Mouse (Mus musculus) intestine, postnatal 0 days (tissue): ENCODE results near the gene Mapkap1. TPM values are rescaled to one million over a fixed set of nuclear protein-coding genes. Genes with fewer than 3 reads are reported as not detected.

ENCODE experiments used
- ATAC-seq: fragments of 200-750 bp; cut with Nextera tagmentation; 2 replicates; pipeline ENCODE4 v1.8.0; 2017; ENCODE audit warnings: mild to moderate bottlenecking, moderate TSS enrichment, moderate library complexity
- H3K27ac ChIP-seq: fragments of 300-500 bp; sonication (generic); 2 replicates; pipeline ENCODE4 v1.5.1; 2014; ENCODE audit warnings: mild to moderate bottlenecking, low read depth, low read length, moderate library complexity
- H3K27me3 ChIP-seq: fragments of 300-500 bp; sonication (generic); replicated peaks from 2 replicates; pipeline ENCODE4 v1.6.1; 2014; ENCODE audit warnings: low read length, mixed read lengths; ENCODE audit not compliant: control insufficient read depth, insufficient read depth
- H3K36me3 ChIP-seq: fragments of 300-500 bp; sonication (generic); 2 replicates; pipeline ENCODE4 v1.6.1; 2014; ENCODE audit warnings: mild to moderate bottlenecking, moderate library complexity; ENCODE audit not compliant: control insufficient read depth, insufficient read depth
- H3K4me1 ChIP-seq: fragments of 300-500 bp; sonication (generic); replicated peaks from 2 replicates; pipeline ENCODE4 v1.6.1; 2014; ENCODE audit warnings: antibody characterized with exemption, low read length, mixed read lengths; ENCODE audit not compliant: control insufficient read depth, insufficient read depth
- H3K4me2 ChIP-seq: fragments of 300-500 bp; sonication (generic); replicated peaks from 2 replicates; pipeline ENCODE4 v1.6.1; 2014; ENCODE audit warnings: low read depth, mild to moderate bottlenecking, moderate library complexity
- H3K4me3 ChIP-seq: fragments of 300-500 bp; sonication (generic); 2 replicates; pipeline ENCODE4 v1.5.1; 2014; ENCODE audit warnings: low read depth, low read length
- H3K9ac ChIP-seq: fragments of 300-500 bp; sonication (generic); 2 replicates; pipeline ENCODE4 v1.6.1; 2014; ENCODE audit warnings: mild to moderate bottlenecking, low read depth, low read length
- H3K9me3 ChIP-seq: fragments of 300-500 bp; sonication (generic); 2 replicates; pipeline ENCODE4 v1.6.1; 2016; ENCODE audit warnings: mixed run types; ENCODE audit not compliant: control insufficient read depth
- CTCF ChIP-seq: sonication (generic); IDR thresholded peaks from 2 replicates; pipeline ENCODE4 v1.5.1; 2016; ENCODE audit warnings: low read depth, mild to moderate bottlenecking, control low read depth, antibody characterized with exemption, moderate library complexity
- WGBS: fragments of 180-500 bp; shearing (Covaris S2); extraction: QIAGEN DNeasy Blood & Tissue Kit; methylation state at CpG from one replicate; pipeline ENCODE4 v1.1.7; 2014; 5-methylcytosine and 5-hydroxymethylcytosine counted together
- polyA plus RNA-seq: library from polyadenylated mRNA; unstranded; fragments of >200 nt; fragmentation: Nextera tagmentation; extraction: Ambion mirVana; gene quantifications from 2 replicates; pipeline ENCODE4 v1.2.1, GENCODE M21; 2015

Mapkap1 gene
- polyA plus RNA-seq, 1 experiment from 2014 or later = 73.0 TPM

DNA sequence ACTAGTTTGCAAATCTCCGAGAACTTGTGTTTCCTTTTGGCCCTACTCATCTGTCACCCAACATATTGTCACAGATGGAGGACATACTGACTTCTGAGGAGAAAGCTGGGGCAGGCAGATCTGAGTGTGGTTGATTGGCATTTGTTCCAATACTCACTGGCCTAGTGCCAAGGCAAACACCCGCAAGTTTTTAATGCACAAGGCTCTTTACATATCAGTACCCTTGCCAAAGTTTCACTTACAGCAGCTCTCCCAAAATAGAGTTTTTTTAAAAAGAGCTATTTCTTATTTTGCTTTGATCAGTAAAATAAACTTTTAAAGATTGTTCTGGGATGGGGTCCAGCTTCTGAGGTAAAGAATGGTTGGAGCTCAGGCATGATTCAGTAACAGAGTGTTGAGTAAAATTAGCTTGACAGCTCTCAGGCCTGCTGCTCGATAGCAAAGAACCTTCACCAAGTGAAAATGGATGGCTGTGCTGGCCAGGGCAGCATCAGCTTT lies 125.3 kb downstream of the Mapkap1 start:
- Histone ChIP-seq H3K27me3 (no peaks in the 10 kb centered on the region), H3K4me1 (no peaks in the 10 kb centered on the region), H3K27ac (no peak overlapping the region), H3K4me3 (no peak overlapping the region), H3K9ac (no peak overlapping the region), H3K36me3 (peaks cover 4% of the 10 kb centered on the region; the same call in 1 of the 2 replicates), H3K9me3 (no peaks in the 10 kb centered on the region), H3K4me2 (no peak overlapping the region)
- ATAC-seq = no peak
- 58% methylated on average over 3 of the region's 3 CpGs for whole genome bisulfite sequencing
- no peak for TF ChIP-seq CTCF

GRCm38 (mm10) chr2:34532394-34532793 lies 125.8 kb downstream of the Mapkap1 start:
- no peak for TF ChIP-seq CTCF
- H3K4me2 ChIP-seq = no peak overlapping the region
- H3K9me3 ChIP-seq = no peaks in the 10 kb centered on the region
- no peaks in the 10 kb centered on the region for H3K4me1 ChIP-seq
- WGBS = 83% methylated on average over 1 of the region's 1 CpGs
- ATAC-seq = no peak
- H3K9ac ChIP-seq = no peak overlapping the region
- H3K27ac ChIP-seq = no peak overlapping the region
- no peak overlapping the region for H3K4me3 ChIP-seq
- H3K36me3 ChIP-seq = peaks cover 4% of the 10 kb centered on the region; the same call in 1 of the 2 replicates
- no peaks in the 10 kb centered on the region for H3K27me3 ChIP-seq

DNA sequence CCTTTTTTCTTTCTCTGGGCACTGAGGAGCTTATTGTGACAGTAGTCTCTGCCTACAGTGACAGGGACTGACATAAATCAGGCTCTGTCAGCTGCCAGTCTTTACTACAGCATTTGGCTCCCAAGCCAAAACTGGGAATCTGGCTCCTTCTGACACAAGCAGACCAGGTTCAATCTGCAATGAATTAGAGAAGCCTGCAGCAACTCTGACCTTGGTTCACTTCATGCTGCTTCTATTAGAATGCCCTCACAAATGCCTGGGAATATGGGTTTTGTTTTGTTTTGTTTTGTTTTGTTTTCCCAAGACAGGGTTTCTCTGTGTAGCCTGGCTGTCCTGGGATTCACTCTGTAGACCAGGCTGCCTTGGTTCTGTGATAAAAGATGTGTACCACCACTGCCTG lies 126.7 kb downstream of the Mapkap1 start:
- no peak for TF ChIP-seq CTCF
- H3K4me1 ChIP-seq = no peaks in the 10 kb centered on the region
- H3K9ac ChIP-seq = no peak overlapping the region
- no peak for ATAC-seq
- H3K36me3 ChIP-seq = peaks cover 8% of the 10 kb centered on the region; the same call in 1 of the 2 replicates
- no peaks in the 10 kb centered on the region for H3K27me3 ChIP-seq
- no peak overlapping the region for H3K4me2 ChIP-seq
- H3K4me3 ChIP-seq = no peak overlapping the region
- H3K27ac ChIP-seq = no peak overlapping the region
- H3K9me3 ChIP-seq = no peaks in the 10 kb centered on the region

GRCm38 (mm10) chr2:34534996-34535395 lies 128.4 kb downstream of the Mapkap1 start:
- no peak overlapping the region for H3K4me3 ChIP-seq
- H3K27ac ChIP-seq = no peak overlapping the region
- no peak for TF ChIP-seq CTCF
- ATAC-seq = no peak
- 57% methylated on average over 12 of the region's 12 CpGs for WGBS
- H3K4me2 ChIP-seq = no peak overlapping the region
- H3K4me1 ChIP-seq = no peaks in the 10 kb centered on the region
- H3K9me3 ChIP-seq = no peaks in the 10 kb centered on the region
- H3K36me3 ChIP-seq = peaks cover 11% of the 10 kb centered on the region; the same call in 1 of the 2 replicates
- no peak overlapping the region for H3K9ac ChIP-seq
- H3K27me3 ChIP-seq = no peaks in the 10 kb centered on the region

DNA sequence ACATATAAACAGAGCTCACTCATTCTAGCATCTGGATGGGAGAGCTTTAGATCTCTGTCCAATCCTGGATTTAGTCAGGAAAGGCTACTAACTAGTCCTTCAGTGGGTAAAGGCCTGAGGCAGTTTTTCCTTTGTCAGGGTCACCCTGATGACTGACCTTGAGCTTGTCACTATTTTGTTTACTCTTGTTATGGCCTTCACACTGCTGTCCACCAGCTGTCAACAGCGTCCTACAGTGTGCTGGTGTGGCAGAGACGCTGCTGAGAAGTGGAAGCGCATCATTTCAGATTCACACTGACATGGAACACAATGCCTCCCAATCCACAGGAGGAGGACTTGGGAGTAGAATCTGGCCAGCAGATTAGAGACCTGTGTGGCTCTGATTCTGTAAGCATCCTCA lies 130.8 kb downstream of the Mapkap1 start:
- no peaks in the 10 kb centered on the region for H3K4me1 ChIP-seq

DNA sequence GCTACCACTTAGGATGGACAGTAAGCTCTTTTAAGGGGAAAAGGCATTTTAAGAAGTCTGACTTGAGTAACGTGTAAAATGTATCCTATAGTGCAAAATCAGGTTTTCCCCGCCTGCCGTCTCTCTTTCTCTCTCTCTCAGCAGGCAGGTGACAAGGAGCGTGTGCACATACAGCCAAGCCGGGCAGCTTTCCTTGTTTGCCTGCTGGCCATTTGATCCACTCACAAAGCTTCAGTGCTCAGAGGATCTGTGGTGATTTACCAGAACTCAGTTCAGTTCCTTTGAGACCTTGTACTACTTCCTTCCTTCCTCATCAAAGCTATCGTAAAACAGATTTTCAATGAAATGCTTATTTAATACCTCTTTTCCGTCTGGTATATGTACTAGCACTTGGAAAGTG lies 137.0 kb downstream of the Mapkap1 start:
- no peak for TF ChIP-seq CTCF
- 81% methylated on average over 7 of the region's 7 CpGs for WGBS
- ATAC-seq = no peak
- Histone ChIP-seq H3K4me2 (no peak overlapping the region), H3K27me3 (no peaks in the 10 kb centered on the region), H3K9ac (no peak overlapping the region), H3K4me1 (no peaks in the 10 kb centered on the region), H3K9me3 (no peaks in the 10 kb centered on the region), H3K4me3 (no peak overlapping the region), H3K27ac (no peak overlapping the region), H3K36me3 (peaks cover 3% of the 10 kb centered on the region; the same call in 1 of the 2 replicates)

More for the DNA sequence above, 130.8 kb downstream of the Mapkap1 start:
- no peak for TF ChIP-seq CTCF
- no peak overlapping the region for H3K9ac ChIP-seq
- no peaks in the 10 kb centered on the region for H3K9me3 ChIP-seq
- H3K27ac ChIP-seq = no peak overlapping the region
- 76% methylated on average over 3 of the region's 3 CpGs for WGBS
- no peak for ATAC-seq
- H3K4me3 ChIP-seq = no peak overlapping the region
- H3K36me3 ChIP-seq = peaks cover 10% of the 10 kb centered on the region; the same call in 1 of the 2 replicates
- no peak overlapping the region for H3K4me2 ChIP-seq
- H3K27me3 ChIP-seq = no peaks in the 10 kb centered on the region

DNA sequence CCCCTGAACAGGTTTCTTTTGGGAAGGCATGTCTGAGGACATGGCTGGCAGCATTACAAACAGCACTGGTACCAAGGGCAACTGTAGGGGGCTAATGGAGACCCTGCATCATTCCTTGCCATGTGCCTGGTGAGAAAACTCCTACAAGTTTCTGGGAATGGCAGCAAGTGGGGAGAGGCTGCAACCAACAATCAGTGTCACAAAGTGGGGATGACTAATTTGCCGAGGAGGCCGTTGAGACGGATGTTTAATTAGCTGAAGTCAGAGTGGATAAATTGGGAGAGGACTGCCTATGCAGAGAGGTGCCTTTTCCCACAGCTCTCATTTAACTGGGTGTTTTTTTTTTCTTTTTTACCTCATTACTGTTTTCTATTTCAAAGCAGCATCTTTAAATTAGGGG lies 137.4 kb downstream of the Mapkap1 start:
- ATAC-seq = no peak
- 71% methylated on average over 3 of the region's 3 CpGs for WGBS
- Histone ChIP-seq H3K36me3 (peaks cover 3% of the 10 kb centered on the region; the same call in 1 of the 2 replicates), H3K9ac (no peak overlapping the region), H3K4me1 (no peaks in the 10 kb centered on the region), H3K27me3 (no peaks in the 10 kb centered on the region), H3K4me3 (no peak overlapping the region), H3K4me2 (no peak overlapping the region), H3K9me3 (no peaks in the 10 kb centered on the region), H3K27ac (no peak overlapping the region)
- no peak for TF ChIP-seq CTCF
